Mouse (Mus musculus): ENCODE data around the gene Prg3. TPM values are rescaled to one million over a fixed set of nuclear protein-coding genes. Genes with fewer than 3 reads are reported as not detected.

The Prg3 gene
- total RNA-seq, 2 experiments from 2014 or later, result 3.4 to 32.4 TPM

DNA sequence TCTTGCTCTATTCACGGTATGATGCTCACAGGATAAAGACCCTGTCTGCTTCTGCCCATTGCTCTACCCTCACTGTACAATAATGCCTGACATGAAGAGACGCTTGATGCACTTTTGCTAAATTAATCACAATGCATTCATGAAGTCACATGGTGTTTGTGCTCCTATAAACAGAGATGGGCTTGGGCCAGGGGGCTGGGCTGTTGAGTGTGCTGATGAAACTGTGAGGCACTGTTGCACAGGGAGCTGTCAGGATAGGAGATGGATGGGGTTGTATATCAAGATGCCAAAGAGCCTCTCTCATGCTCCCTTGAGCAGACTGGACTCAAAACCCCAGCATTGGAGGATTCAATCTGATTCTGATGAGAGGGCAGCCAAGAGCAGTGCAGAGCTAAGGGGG is 45.1 kb downstream of the Prg3 start:
- no peak for ATAC-seq (replicated peaks; ENCODE audit: low FRiP score, poor library complexity, severe bottlenecking)

DNA sequence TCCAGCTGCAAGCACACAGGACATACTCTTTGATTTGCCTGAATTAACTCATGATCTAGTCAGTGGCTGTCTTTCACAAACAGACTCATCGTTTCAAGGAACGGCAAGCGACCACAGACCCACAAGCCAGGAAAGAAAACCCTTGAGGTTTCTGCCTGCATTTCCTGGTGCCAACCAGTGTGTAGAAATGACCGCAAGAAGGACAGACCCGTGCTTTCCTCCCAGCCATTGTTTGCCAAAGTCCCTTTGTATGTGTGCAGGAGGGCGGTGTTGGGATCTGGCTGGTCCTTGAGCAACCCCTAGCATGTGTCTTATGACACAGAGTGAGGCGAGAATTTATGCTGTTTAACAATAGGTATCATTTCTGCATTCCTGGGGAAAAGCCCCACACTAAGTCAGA is 46.2 kb downstream of the Prg3 start:
- no peak for ATAC-seq (replicated peaks; ENCODE audit: low FRiP score, poor library complexity, severe bottlenecking)

DNA sequence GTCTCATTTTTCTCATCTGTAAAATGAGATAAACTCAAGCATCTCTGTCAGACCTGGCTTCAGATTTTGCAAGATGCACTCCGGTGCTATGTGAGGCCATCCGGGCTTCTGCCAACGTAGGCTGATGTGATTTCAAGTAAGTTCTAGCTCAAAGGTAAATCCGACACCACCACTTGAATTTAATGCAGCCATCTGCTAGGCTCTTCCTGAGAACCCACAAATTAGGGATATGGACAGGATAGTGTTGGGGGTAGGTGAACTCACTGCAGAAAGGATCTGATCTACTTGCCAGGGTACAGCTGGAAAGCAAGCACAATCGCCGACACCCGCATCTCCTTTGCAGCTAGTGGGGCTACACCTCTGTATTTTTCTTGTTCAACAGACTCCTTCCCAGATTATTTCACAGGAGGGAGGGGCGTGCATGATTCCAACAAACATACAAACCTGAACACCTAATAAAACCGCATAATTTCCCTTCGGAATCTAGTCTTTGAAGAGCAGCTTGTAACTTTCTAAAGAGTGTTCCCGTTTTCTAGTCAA is 48.6 kb downstream of the Prg3 start:
- ATAC-seq (replicated peaks; ENCODE audit: low FRiP score, poor library complexity, severe bottlenecking), result peak; percentile 16; the same call in 1 of the 2 replicates

GRCm38 (mm10) chr2:85037047-85038026 is 49.3 kb downstream of the Prg3 start, which contains the start of the genes Ssrp1 and P2rx3:
Ssrp1 (plus strand) TSS chr2:85037234.
P2rx3 (minus strand) TSS chr2:85037462.
- peak; percentile 90 for ATAC-seq (replicated peaks; ENCODE audit: low FRiP score, poor library complexity, severe bottlenecking)

- no peak for ATAC-seq (replicated peaks; ENCODE audit: low FRiP score, poor library complexity, severe bottlenecking)
These were observed 50.3 kb downstream of the Prg3 start for GRCm38 (mm10) chr2:85038336-85038735.

Other genes starting within 250 kb of the Prg3 start
- not detected in 2 replicates for gene Gm19426, start 244.6 kb upstream of the Prg3 start, total RNA-seq (2015; ENCODE audit: low replicate concordance)
- not detected in 2 replicates for gene Gm19426, start 244.6 kb upstream of the Prg3 start, total RNA-seq (2017; ENCODE audit: low replicate concordance)
- gene Serping1, start 212.8 kb upstream of the Prg3 start, total RNA-seq (2015; ENCODE audit: low replicate concordance), result 0.72 and 12.6 TPM in 2 replicates
- gene Serping1, start 212.8 kb upstream of the Prg3 start, total RNA-seq (2017; ENCODE audit: low replicate concordance), result 1.8 and 3.8 TPM in 2 replicates
- gene Ube2l6, start 189.4 kb upstream of the Prg3 start, total RNA-seq (2015; ENCODE audit: low replicate concordance), result 424 and 462 TPM in 2 replicates
- gene Ube2l6, start 189.4 kb upstream of the Prg3 start, total RNA-seq (2017; ENCODE audit: low replicate concordance), result 282 and 312 TPM in 2 replicates
- gene Smtnl1, start 165.6 kb upstream of the Prg3 start, total RNA-seq (2015; ENCODE audit: low replicate concordance), result not detected in 2 replicates
- not detected in 2 replicates for gene Smtnl1, start 165.6 kb upstream of the Prg3 start, total RNA-seq (2017; ENCODE audit: low replicate concordance)
- gene Timm10, start 161.2 kb upstream of the Prg3 start, total RNA-seq (2015; ENCODE audit: low replicate concordance), result 16.8 and 17.3 TPM in 2 replicates
- gene Timm10, start 161.2 kb upstream of the Prg3 start, total RNA-seq (2017; ENCODE audit: low replicate concordance), result 6.5 TPM in 1 of 2 replicates, not detected in the other
- 716 and 794 TPM in 2 replicates for gene Slc43a1, start 149.4 kb upstream of the Prg3 start, total RNA-seq (2015; ENCODE audit: low replicate concordance)
- 395 and 487 TPM in 2 replicates for gene Slc43a1, start 149.4 kb upstream of the Prg3 start, total RNA-seq (2017; ENCODE audit: low replicate concordance)
- not detected in 2 replicates for gene Rtn4rl2, start 101.5 kb upstream of the Prg3 start, total RNA-seq (2015; ENCODE audit: low replicate concordance)
- gene Rtn4rl2, start 101.5 kb upstream of the Prg3 start, total RNA-seq (2017; ENCODE audit: low replicate concordance), result not detected in 2 replicates
- 480 and 538 TPM in 2 replicates for gene Slc43a3, start 51.6 kb upstream of the Prg3 start, total RNA-seq (2015; ENCODE audit: low replicate concordance)
- 432 and 465 TPM in 2 replicates for gene Slc43a3, start 51.6 kb upstream of the Prg3 start, total RNA-seq (2017; ENCODE audit: low replicate concordance)
- gene Prg2, start 7.8 kb upstream of the Prg3 start, total RNA-seq (2015; ENCODE audit: low replicate concordance), result 91.5 and 93.5 TPM in 2 replicates
- 123 and 136 TPM in 2 replicates for gene Prg2, start 7.8 kb upstream of the Prg3 start, total RNA-seq (2017; ENCODE audit: low replicate concordance)
- gene Ssrp1, start 49.0 kb downstream of the Prg3 start, total RNA-seq (2015; ENCODE audit: low replicate concordance), result 112 TPM in 2 replicates
- gene Ssrp1, start 49.0 kb downstream of the Prg3 start, total RNA-seq (2017; ENCODE audit: low replicate concordance), result 221 and 237 TPM in 2 replicates
- gene P2rx3, start 49.2 kb downstream of the Prg3 start, total RNA-seq (2015; ENCODE audit: low replicate concordance), result 1.1 and 1.3 TPM in 2 replicates
- gene P2rx3, start 49.2 kb downstream of the Prg3 start, total RNA-seq (2017; ENCODE audit: low replicate concordance), result not detected in 2 replicates
- gene Tnks1bp1, start 59.8 kb downstream of the Prg3 start, total RNA-seq (2015; ENCODE audit: low replicate concordance), result 1.1 TPM in 1 of 2 replicates, not detected in the other
- gene Tnks1bp1, start 59.8 kb downstream of the Prg3 start, total RNA-seq (2017; ENCODE audit: low replicate concordance), result 0.23 and 2.6 TPM in 2 replicates
- gene Aplnr, start 148.0 kb downstream of the Prg3 start, total RNA-seq (2015; ENCODE audit: low replicate concordance), result 1.3 TPM in 1 of 2 replicates, not detected in the other
- gene Aplnr, start 148.0 kb downstream of the Prg3 start, total RNA-seq (2017; ENCODE audit: low replicate concordance), result not detected in 2 replicates
- not detected in 2 replicates for gene Lrrc55, start 209.0 kb downstream of the Prg3 start, total RNA-seq (2015; ENCODE audit: low replicate concordance)
- not detected in 2 replicates for gene Lrrc55, start 209.0 kb downstream of the Prg3 start, total RNA-seq (2017; ENCODE audit: low replicate concordance)

Measured in erythroid progenitor cell, adult 5-6 weeks (primary cell).